Mouse (Mus musculus) testis, postnatal 14 days (tissue): ENCODE data around the gene Ncf2.

Source experiments
- DNase-seq: peaks from one replicate; pipeline ENCODE4 v3.0.0; 2021; ENCODE audit warnings: low spot score

The Ncf2 gene

DNA sequence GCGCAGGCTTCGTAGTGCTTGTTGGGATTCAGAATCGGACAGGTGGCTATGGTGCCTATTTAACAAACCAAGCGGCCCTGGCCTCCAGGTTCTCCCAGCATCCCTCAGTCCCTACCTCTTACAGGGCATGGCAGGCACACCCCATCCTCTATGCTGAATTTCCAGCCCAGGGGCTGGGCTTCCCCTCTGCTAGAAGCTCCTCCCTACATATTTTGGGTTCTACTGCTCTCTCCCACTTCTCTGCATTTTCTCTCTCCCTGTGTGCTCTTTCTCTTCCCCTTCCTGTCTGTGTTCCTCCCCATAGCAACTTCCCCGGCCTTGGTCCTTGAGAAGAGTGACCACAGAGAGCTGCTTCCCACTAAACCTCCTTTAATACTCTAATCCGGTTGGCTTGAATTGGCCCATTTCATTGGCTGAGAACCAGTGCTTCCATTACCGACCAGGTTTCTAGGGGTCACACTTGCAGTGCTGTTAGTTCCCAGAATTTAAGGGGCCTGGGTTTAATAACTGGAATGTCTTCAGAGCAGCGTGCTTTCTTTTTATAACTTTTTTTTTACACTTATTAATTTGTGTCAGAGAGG, 3.2 kb upstream of the Ncf2 start:
- DNase-seq, result no peak

DNA sequence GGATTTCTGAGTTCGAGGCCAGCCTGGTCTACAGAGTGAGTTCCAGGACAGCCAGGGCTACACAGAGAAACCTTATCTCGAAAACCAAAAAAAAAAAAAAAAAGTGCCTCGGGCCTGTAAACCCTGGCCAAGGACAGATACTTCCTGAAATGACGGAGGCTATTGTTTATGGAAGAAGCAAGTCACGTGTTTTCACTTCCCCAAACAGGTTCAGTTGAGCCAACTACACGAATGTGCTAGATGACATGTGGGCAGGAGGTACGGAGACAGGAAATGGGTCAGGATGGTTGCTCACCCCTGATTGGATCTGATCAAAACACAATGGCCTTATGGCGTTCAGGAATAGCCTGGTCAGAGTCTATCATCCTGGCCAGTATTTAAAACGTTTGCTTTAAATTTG, 1.9 kb upstream of the Ncf2 start:
- no peak for DNase-seq

- no peak for DNase-seq
Observed at GRCm38 (mm10) chr1:152800633-152801176, 711 bp downstream of the Ncf2 start.

- no peak for DNase-seq
Observed at GRCm38 (mm10) chr1:152804907-152805306, 4.9 kb downstream of the Ncf2 start.

DNA sequence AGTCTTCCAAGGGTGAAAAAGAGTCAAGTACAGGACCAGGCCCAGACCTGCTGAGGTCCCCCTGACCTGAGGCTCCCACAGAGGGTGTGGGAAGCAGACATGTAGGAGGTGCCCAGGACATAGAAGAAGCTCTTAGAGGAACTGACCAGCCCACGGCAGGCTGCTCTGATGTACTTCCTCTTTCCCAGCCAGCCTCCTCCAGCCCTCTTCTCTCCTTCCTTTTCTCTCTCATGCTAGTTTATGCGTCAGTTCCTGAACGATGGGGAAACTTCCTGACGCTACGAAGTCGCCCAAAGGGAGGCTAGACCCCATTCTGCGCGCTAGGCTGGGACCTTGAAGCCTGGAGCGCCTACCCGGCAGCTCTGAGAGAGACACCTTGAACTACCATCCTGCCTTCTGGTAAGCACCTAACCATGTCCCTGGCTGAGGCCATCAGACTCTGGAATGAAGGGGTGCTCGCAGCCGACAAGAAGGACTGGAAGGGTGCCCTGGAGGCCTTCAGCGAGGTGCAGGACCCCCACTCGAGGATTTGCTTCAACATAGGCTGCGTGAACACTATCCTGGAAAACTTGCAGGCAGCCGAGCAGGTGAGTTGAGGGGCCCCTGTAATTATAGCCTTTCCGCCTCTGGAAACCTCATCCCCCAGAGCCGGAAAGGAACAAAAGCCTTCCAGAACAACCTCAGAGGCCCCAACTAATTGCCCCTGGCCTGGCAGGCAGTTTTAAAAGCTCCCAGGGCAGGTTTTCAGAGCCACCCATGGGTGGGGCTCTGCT, 7.8 kb downstream of the Ncf2 start:
- DNase-seq, result no peak

GRCm38 (mm10) chr1:152808392-152808680, 8.3 kb downstream of the Ncf2 start:
- no peak for DNase-seq

- DNase-seq, result no peak
Observed at GRCm38 (mm10) chr1:152809541-152810252, 9.7 kb downstream of the Ncf2 start.

DNA sequence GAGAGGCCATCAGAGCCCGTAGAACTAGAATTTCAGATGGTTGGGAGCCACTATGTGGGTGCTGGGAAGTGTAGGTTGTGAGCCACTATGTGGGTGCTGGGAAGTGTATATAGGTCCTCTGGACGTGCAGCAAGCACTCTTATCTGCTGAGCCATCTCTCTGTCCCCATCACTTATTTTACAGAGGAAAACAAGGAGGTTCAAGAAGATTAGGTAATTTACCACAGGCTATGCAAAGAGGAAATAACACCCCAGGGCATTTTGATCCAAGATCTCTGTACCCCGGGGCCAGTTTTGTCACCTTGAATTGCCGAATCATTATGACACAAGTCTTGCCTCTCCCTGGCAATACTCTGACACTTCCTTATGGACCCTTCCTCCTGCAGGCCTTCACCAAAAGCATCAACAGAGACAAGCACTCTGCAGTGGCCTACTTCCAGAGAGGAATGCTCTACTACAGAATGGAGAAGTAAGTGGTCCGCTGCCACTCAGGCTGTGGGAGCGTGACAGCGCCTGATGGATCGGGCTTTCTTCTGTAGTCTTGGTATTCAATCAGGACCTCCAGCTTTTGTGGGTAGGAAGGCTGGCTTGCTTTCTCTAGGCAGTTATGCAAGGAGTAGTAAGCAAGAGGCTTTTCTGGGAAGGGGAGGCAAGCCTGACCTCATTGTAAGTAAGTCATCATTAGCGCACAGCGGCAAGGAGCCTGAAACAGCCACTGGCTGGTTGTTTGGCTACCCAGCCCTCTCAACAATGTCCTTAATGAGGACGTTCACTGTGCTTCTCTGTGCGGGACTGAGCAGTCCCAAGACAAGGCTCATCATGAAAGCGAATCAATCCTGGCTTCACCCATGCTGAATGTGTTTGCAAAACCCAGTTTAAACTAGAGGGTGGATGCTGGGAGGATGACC, 10.8 kb downstream of the Ncf2 start:
- DNase-seq, result no peak

GRCm38 (mm10) chr1:152815265-152815701, 15.3 kb downstream of the Ncf2 start:
- DNase-seq, result no peak

DNA sequence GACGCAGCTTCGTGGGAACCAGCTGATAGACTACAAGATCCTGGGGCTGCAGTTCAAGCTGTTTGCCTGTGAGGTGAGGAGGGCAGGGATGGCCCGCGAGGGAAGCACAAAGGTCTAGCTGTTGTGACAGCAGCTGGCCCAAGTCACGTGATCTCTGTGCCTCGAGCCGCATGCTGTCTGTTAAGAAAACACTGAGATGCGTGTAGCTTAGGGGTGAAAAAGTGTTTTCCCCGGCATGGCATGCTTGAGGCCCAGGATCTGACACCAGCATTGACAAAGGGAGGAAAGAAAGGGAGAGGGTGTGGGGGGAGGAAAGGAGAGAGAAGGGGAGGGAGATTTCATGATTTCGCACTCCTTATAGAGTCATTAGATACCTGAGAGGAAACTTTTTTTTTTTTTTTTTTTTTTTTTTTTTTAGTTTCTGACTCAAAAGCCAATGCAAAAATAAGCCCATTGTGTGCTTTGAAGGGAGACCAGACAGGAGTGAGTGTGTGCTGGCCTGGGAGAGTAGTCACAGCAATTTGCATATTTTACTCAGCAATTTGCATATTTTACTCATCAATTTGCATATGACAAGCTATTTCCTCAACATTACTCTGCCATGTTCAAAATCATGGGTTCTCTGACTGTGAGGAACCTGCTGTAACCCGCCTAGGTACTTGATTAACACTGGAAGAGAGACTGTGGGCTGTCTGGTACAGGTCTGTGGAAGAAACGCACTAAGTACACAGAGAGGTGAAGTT, 17.2 kb downstream of the Ncf2 start:
- DNase-seq, result no peak

DNA sequence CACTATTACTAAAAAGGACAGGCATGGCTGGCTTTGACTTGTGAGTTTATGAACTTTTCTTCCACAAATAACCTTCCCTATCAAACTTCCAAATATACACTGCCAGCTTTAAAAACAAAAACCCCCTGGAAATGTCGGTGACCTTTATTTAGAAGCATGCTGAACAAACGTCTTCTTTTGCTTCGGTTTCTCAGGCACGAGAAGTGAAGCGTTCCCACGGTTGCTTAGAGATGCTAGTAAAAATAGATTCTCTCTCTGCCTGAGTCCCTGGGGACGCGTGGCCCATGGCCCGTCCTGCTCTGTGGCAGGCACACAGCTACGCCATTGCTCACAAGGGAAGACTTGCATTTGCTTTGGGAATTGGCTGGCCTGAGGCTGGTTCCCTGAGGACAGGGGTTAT, 17.8 kb downstream of the Ncf2 start:
- no peak for DNase-seq

DNA sequence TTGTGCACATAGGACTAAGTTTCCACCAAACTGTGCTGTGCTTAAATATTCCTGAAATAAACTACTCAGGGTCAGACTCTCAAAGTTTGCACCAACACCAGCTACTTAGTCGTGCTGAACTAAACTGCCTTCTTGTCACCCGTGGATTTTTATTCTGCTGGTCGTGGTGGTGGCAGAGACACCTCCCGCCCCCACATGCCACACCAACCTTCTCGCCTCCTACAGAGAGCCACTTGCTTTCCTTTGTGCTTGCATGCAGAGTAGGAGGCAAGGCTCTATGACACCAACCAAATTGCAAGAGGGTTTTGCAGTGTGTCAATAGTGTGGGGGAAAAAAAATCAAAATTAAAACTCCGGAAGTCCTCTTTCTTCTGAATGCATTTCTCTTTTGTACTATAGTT, 19.6 kb downstream of the Ncf2 start:
- no peak for DNase-seq

- no peak for DNase-seq
Observed at GRCm38 (mm10) chr1:152820911-152821695, 21.1 kb downstream of the Ncf2 start.

DNA sequence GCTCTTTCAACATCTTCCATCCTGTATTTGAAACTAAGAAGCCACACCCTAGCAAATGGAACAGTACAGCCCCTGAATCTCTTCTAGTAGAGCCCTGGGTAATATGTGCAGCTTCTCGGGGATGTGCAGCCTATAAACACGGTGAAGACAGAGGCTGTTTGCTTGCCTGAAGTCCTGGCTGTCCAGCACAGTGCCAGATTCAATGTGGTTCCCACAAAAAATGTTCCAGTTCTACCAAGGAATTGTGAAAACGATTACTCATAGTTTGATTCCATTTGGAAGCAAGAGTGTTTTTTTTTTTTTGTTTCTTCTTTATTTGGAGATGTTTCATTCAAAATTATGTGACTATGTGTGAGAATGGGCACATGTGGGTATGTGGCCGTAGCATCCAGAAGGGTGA, 21.8 kb downstream of the Ncf2 start:
- DNase-seq, result no peak

GRCm38 (mm10) chr1:152824206-152824605, 24.2 kb downstream of the Ncf2 start:
- no peak for DNase-seq

DNA sequence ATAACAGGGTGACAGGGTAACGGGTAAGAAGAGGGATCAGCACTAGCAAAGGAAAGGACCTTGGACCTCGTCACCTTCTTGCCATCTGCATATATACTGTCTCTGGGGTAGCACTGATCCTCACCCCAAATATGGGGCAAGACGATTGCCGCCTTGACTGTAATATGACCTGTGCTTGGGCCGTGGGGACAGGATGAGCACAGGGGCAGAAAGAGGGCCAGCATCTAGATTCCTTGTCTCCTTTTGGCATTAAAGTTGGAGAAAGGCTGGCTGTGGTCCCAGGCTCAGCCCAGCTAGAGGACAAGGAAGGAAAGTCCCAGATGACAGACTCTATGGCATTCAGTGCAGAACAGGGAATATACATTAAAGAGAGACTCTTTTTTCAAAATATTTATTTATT, 26.5 kb downstream of the Ncf2 start:
- no peak for DNase-seq

GRCm38 (mm10) chr1:152828168-152828567, 28.2 kb downstream of the Ncf2 start:
- DNase-seq, result no peak

GRCm38 (mm10) chr1:152828637-152829355, 28.8 kb downstream of the Ncf2 start:
- no peak for DNase-seq

DNA sequence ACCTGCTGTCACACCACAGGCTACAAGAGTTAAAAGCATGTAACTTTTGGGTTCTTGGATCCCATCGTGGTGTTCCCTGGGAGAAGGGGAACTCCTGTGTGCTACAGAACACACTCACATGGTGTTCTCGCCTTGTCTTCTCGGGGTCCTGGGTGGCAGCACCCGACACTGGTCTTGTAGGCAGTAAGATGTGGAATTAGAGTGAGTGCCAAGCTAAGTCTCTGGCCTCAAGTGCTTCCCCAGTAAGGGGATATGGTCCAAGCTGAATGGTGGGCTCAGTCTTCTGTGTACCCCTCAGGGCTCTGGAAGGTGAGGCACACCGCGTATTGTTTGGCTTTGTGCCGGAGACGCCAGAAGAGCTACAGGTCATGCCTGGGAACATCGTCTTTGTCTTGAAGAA, 30.1 kb downstream of the Ncf2 start:
- DNase-seq, result no peak

- DNase-seq, result no peak
Observed at GRCm38 (mm10) chr1:152831003-152831402, 31.0 kb downstream of the Ncf2 start.
